Mouse (Mus musculus): ENCODE data around the gene Abhd16b.

GRCm38 (mm10) chr2:181484456-181485233, 8.4 kb upstream of the Abhd16b start:
- TF ChIP-seq CTCF (IDR thresholded peaks at IDR 0.05; ENCODE audit: borderline replicate concordance, insufficient read depth, low read depth, low read length) = no peak
- TF ChIP-seq POLR2A (IDR thresholded peaks at IDR 0.05; ENCODE audit: borderline replicate concordance, insufficient read depth, low read length) = no peak
